Mouse (Mus musculus) embryo, embryonic 11 days (tissue): ENCODE data around the gene 4933402D24Rik.

ENCODE experiments used
- DNase-seq: peaks from one replicate; pipeline ENCODE4 v3.0.0-alpha.2; 2015

4933402D24Rik gene

DNA sequence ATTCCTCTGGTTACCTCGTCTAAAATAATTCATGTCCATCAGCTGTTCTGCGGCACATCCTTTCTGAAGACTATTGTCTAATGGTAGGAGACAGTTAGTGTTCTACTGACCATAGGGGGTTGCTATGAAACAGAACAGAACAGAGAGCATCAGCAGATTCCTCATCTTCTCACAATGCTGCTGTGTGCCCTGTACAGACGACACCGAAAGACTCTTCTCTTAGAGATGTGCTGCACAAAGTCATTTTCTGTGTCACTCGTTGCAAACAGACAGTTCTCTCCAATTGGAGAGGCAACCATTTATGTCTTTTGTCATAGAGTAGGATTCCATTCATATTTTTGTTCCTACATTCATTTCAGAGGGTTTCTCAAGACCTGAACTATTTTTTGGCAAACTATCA is at the start of gene 4933402D24Rik:
4933402D24Rik (minus strand) TSS at position 101 of the 400 bp plus-strand sequence.
- no peak for DNase-seq

DNA sequence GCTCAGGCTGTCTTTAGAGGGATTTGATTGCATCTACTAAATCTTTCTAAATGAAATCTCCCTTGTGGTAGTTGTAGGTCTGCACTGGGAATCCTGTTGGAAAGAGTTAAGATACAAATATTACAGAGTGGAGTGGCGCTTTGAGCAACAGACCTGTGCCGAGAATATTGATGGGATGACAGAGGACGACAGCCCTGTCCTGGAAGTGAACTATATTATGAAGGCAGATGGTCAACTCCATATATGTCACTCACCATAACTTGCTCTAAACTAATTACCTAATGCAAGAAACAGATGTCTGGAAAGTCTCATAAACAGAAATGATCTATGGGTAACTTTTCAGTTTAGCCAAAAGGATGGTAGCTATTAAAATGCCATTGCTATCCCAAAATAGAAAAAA is 39.5 kb upstream of the 4933402D24Rik start:
- no peak for DNase-seq

DNA sequence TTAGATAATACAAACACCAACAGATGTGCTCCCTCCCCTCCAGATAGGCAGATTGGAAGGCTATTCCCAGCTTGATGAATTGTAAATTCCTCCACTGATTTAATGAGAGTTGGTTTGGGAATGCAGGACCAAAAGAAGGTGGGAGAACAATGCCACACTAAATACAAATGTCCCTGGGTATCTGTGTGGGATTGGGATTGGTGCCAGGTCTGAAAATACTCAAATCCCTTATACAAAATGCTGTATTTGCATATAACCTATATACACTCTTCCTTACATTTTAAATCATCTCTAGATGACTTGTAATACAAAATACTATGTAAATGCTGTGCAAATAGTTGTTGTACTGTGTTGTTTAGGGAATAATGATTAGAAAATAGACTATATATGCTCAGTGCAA is 36.0 kb upstream of the 4933402D24Rik start:
- DNase-seq = no peak

DNA sequence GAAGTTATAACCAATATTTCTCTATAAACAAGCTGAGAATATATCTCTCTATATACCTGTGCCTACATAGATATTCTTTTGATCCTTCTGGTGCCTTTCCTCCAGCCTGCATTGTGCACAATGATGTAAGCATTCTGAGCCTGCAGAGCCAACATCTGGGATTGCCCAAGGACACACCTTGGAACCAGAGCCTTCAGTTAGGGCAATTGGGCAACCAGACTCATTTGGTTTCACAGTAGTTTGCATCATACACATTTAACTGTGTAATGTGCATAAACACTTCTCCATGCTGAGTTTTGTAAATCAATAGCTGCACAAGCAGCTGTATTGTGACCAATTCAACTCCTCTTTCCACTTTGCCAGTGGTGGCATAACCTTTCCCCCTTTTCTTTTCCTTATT is 25.3 kb upstream of the 4933402D24Rik start:
- DNase-seq = no peak

DNA sequence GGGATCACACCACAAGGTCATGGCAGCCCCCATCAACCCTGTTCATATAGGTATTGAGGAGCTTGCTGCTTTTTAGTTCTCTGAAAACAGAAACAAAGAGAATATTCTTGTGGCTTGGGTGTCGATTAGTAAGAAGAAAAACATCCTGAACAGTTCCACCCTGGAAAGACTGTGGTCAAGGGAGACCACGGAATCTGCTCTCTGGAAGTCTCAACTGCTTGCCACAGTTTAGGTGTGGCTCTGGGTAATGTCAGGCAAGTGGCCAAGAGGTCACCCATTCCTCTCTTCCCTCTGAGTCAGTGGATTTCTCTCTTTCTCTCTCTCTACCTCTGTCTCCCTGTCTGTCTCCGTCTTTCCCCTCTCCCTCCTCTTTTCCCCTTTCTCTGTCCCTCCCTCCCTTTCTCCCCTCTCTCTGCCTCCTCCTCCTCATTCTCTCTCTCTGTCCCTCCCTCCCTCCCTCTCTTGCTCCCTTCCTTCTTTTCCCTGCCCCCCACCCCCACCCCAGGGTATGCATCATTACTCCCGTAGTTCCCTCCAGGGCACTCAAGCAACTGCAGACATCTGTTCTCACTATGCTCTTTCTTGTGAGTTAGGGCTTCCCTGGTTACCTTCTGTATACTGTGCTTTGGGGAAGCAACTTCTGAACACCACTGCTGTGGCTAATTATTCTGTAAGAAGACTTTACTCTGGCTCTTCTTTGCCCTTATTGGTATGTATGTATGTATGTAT is 8.0 kb upstream of the 4933402D24Rik start:
- DNase-seq = no peak

DNA sequence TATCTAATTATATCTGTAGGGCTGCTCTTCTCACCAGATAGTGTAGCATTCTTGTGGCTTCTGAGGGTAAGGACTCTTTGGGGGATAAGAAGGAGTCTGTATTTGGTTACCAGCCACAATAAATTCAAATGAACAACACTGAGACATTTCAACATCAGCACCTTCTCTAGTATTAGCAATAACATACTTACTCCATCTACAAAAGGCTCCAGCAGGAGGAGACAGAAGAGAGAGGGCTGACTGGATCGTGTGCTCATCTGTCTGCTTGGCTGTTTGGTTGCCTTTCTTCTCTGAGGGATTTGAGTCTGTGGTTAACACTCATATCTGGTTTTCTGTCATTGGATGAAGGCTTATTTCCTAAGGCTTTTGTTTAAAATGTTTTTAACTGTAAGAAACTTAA is 7.3 kb upstream of the 4933402D24Rik start:
- DNase-seq = no peak

DNA sequence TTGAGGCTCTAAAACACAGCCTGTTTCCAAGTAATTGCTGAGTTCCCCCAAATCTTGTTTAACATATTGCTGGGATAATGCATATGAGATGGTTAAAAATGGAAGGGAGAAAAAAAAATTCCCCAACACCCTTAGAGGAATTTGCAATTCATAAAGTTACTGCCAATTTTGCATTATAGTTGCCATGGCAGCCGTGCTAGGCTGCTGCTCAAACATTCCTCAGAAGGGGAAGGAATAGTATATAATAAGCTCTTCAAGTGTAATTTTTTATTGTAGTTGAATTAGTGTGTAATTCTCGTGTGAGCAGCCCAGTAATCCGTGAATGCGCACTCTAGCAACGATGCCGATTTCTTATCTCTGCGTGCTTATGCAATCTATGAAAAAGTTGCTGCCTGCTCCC is 1.2 kb upstream of the 4933402D24Rik start:
- DNase-seq = no peak

DNA sequence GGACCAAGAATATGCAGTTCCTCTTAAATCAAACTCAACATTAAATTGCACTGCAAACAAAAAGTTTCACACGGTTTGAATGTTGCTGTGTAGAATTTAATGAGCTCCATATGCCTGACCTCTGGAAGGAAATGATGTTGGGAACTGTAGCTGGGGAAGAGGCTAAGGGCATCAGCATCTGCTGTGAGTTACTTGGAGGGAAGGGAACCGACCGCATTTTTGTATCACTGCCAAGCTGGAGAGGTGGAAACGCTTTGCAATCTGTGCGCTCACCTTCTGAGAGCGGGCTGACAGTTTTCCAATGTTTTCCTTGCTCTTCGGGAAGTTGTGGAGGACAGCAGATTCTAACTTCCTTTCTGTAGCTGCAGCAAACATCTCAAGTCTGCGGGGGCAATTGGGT is 955 bp downstream of the 4933402D24Rik start:
- DNase-seq = peak; percentile 72

DNA sequence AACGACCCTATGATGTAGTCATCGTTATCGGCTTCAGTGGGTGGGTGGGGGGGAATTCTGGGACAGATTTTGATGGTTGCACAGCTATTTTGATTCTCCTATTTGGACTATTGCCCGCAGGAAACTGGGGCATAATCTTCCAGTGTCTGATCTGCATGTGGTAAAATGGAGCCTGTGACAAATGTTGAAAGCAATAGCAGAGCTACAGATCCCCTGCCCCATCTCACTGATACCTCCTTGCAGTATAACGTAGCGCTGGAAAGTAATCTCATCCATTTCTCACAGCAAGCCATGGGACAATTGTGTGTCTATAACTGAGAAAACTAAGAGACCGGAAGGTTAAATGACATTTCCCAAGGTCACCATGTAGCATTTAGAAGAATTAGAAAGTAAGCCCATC is 4.7 kb downstream of the 4933402D24Rik start:
- DNase-seq = no peak

DNA sequence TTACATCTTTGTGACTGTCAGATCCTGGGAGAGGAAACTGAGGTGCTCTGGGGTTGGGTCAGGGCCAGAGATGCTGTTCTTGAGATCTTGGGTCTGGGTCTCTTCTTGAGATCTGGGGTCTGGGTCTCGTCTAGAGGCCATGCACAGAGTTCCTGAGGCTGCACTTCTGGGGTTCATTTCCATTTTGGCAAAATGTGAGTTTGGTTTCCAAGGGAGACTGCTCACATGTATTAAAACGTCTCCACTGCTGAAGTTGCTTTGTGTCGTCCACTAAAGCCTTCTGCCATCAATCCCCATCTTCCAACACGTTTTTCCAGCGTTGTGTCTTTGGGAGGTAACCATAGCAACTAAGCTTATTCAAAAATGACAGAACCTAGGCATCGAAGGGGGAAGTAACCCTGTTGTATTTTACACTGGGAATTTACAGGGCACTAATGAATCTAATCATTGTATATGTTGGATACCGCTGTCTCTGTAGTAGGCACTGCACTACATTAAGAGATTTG is 5.1 kb downstream of the 4933402D24Rik start:
- peak; percentile 50 for DNase-seq

DNA sequence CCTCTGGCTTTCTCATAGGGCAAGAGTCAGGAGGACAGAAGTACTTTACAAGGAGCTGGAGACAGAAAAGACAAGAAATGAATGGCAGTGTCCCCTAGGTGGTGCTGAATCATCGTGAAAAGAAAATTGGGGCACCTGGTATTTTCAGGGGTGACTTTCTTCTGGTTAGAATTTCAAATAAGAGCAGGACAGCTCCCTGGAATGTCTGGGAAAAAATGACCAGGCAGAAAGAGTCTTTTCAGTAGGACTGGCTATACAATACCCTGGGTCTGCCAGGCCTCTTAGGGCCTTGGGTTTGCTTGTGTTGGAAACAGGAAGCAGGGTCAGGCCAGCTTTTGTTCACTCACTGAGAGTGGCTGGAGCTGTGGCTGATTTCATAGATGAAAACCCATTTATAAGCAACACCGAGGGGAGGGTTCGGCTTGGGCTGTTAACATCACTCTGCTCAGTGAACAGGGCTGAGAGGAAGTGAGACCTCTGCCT is 5.8 kb downstream of the 4933402D24Rik start:
- DNase-seq = peak; percentile 76

DNA sequence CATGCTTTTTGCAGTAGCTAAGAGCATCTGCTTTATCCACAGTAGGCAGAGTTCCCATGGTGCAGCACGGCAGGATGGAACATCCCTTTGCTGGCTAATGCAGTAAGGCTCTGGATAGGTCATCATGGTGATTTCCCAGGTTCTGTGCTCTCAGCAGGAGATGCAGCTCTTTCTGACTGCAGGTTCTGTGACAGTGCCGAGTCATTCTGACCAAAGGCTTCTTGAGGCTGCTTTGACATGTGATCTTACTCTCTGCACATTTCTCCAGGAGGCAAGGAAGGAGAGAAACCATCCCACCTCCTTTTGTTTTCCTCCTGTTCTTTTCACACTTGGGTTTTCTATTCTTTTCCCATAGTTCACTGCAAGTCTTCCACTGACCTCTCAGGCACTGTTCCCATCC is 13.1 kb downstream of the 4933402D24Rik start:
- no peak for DNase-seq

DNA sequence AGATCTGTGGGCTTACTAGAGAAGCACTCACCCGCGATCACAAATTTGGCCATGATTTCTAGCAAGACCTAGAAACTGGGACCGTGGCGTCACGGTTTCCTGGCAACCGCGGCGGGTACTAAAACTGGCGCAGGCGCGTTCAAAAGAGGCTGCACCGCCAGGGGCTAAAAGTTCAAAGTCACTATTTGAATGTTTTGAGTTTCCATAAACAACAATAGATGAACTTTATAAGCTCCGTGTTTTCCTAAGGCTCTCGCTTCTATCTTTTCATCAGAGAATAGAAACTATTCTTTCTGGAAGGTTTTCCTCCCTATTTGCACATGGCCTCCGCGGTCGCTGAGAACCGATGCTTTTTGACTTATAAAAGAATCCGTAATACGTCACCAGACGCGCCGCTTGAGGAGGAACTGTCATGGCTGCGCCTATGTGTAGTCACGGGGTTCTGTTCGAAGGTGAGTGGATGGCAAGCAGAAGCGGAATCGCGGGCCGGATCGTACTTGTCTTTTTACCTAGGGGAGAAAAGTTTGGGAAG is 38.8 kb downstream of the 4933402D24Rik start, which contains the start of the genes Mdh1b and Fastkd2:
Mdh1b (minus strand) TSS at position 79 of the 532 bp plus-strand sequence.
Fastkd2 (plus strand) TSS at position 375 of the 532 bp plus-strand sequence.
- DNase-seq = peak; percentile 95

DNA sequence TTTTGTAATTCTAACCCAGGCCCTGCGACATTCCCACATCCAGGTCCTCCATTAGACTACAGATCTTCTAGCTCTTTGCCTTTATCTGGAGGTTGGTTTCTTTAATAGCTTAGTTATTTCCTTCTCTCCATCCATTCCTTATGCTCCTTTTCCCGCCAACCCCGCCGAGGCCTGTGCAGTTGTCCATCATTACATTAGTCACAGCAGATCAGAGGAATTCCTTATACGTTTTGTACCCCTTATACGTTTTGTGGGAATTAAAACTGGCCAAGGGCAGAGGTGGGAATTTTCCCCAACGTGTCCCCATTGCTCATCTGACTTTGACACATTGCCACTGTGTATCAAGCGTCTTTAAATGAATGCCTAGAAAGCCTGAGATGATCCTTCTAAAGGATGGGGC is 39.3 kb downstream of the 4933402D24Rik start:
- DNase-seq = no peak

DNA sequence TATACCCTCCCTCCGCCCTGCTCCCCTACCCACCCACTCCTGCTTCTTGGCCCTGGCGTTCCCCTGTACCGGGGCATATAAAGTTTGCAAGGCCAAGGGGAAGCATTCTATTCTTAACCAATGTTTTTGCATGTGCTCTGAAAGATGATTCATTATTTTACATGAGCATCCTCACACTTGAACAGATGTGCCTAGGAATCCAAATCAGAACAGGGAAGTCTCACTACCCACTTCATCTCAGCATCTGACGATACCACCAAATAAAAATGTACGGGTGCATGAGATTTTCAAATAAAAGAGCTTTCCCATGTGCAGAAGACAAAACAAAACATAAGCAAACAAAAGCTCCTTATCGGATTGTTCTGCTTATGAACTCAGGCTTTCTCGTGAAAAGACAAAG is 48.9 kb downstream of the 4933402D24Rik start:
- no peak for DNase-seq

DNA sequence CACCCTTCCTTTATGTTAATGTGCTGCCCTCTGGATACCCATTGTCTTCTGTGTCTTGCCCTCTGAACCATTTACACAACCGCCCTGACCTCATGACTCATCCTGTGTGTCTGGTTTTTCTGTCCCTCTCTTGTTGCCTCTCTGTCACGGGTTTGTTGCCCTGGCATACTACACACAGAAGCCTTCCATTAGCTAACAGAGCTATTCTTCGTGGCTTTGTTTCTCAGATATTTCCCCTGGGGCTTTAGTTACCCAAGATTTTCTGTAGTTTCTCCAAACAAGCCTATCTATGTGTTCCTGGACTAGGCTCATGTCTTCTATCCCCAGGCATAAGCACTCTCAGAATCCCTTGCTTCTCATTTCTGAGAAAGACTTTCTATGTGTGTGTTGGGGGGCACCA is 60.2 kb downstream of the 4933402D24Rik start:
- no peak for DNase-seq

DNA sequence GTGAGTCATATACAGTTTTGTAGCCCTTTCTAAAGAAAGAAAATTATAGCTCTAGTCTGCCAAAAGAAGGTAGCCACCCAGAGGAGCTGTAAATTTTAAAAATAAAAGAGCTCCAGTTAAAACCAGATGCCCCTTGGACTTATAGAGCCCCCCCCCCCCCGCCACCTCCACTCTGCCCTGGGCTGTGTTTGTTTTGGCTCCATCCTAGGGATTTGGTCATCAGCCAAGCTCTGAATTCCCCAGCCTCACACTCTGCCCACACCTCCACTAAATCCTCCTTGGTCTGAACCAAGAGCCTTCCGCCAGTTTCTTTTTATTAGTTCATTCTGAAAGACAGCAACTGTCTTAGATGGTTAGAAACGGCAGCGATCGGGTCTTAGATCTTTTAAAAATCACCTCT is 63.3 kb downstream of the 4933402D24Rik start:
- DNase-seq = peak; percentile 3
